Mouse (Mus musculus): Measurements from ENCODE around the gene Ikzf4.
A peak's percentile ranks its signal among the peaks of the same experiment; 100 is the strongest.

Gene Ikzf4

GRCm38 (mm10) chr10:128602470-128603128 lies 43.2 kb downstream of the Ikzf4 start:
- DNase-seq: no peak

GRCm38 (mm10) chr10:128601499-128601898 lies 44.3 kb downstream of the Ikzf4 start:
- no peak for DNase-seq

GRCm38 (mm10) chr10:128598476-128598875 lies 47.3 kb downstream of the Ikzf4 start:
- DNase-seq: no peak

GRCm38 (mm10) chr10:128592797-128593196 lies 53.0 kb downstream of the Ikzf4 start:
- no peak for DNase-seq

DNA sequence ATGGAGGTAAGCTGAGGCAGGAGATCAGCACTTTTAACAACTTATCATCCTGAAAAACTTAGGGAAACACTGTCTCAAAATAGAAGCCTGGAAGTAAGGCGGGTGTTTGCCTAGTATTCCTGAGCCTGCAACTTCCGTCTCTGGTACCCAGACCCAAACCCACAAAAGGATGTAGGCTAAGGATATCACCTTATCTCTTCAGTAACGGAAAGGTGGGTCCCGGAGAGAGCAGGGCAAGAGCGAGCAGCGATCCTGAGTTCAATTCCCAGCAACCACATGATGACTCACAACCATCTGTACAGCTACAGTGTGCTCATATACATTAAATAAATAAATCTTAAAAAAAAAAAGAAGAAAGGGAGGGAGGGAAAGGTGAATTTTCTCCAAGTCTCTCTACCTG lies 54.4 kb downstream of the Ikzf4 start:
- no peak for DNase-seq

- peak; percentile 77 for DNase-seq
These were observed 55.5 kb downstream of the Ikzf4 start for GRCm38 (mm10) chr10:128590193-128590690.

DNA sequence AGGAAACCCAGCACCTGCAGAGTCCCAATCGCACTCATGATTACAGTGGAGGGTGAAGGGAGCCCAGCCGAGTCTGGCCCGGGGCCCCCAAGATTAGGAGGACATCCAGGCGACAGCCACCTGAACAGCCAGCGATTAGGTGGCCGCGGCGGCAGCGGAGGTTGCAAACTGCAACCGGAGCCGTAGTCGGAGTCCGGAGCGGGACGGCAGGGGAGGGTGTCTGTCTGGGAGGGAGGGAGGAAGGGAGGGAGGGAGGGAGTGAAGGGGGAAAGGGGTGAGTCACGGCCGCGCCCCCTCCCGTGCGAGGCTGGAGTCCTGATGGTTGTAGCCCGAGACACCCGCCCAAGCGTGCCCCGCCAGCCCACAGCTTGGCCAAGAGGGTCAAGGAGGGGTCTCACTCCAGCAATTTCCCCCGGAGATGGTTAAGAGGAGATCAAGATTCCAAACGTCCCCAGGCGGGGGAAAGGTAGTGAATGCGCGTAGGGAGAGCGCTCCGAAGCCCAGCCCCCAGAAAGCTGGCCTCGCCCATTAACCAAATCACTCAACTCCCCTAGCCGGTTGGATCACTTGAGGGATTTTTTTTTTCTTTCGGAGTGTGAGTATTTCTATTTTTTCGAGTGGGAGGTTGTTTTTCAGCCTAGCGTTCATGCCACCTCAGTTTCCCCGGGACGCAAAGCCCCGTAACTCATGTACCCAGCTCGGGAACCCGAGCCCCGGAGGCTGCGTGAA lies 56.2 kb downstream of the Ikzf4 start, which contains the start of gene Erbb3:
TSS of gene Erbb3 (minus strand) at position 189 of the 729 bp plus-strand sequence.
- peak; percentile 6 for DNase-seq

DNA sequence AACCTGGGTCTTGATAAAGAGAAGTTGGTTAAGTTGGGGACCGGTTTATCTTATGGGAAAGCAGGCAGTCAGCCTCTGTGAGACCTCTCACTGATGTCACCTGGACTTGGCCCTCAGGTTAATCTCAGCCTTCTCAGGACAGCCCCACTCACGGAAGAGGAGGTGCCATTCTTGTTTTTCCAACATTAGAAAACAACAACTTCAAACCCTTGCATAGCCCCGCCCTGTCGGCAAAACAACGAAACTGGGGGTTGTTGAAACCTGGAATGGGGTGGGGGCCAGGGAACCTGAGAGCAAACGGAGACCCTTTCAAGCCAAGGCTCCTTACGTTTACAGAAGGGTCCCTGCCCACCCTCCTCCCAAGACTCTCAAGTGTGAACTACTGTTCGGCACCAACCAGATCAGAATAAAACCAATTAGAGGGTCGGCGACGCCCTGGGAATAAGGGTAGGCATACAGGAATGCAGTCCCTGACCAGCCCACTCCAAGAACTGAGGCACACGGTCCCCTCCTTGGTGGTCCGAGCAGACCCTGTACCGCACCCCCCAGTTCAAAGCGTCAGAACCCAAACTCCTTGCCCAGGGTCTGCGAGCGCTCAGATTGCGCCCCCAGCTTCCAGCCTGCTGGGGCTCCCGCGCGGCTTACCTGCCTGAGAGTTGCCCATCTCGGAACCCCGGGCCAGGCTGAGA lies 56.9 kb downstream of the Ikzf4 start:
- no peak for DNase-seq

DNA sequence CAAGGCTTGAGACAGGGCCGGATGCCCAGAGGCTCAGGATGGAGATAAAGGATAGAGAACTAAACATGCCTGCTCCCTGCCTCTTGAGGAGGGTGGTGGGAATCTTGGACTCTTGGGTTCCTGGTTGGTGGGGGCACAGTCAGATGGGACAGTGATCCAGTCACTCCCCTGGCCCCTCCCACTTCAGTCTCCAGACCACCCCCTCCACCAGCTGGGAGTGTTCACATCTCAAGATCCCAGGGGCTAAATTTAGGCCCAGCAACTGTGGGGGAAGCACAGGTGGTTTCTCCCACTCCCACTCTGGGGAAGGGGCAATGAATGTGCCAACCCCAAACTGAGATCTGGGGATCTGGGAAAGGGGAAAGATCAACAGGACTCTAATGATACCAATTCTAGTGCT lies 57.7 kb downstream of the Ikzf4 start:
- DNase-seq: no peak

DNA sequence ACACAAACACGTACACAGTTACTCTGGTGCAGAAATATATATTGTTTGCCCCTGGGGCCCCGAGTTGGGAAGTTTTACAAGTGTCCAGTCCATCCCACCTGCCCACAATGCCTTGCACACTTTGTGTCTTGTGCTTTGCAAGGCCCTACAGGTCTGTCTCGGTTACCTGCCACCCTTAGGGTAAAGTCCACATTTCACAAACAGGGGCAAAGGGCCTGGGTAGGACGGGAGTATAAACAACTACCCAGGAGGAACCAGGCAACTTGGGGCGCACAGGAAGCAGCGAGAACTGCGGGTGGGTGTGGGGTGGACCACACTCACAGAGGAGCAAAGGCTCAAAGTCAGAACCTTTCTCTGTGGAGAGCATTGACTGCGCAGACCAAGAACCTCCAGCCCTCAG lies 58.1 kb downstream of the Ikzf4 start:
- DNase-seq: no peak

- no peak for DNase-seq
These were observed 58.7 kb downstream of the Ikzf4 start for GRCm38 (mm10) chr10:128587120-128587519.

GRCm38 (mm10) chr10:128586546-128586945 lies 59.2 kb downstream of the Ikzf4 start:
- no peak for DNase-seq

- DNase-seq: no peak
These were observed 61.4 kb downstream of the Ikzf4 start for GRCm38 (mm10) chr10:128584386-128584785.

DNA sequence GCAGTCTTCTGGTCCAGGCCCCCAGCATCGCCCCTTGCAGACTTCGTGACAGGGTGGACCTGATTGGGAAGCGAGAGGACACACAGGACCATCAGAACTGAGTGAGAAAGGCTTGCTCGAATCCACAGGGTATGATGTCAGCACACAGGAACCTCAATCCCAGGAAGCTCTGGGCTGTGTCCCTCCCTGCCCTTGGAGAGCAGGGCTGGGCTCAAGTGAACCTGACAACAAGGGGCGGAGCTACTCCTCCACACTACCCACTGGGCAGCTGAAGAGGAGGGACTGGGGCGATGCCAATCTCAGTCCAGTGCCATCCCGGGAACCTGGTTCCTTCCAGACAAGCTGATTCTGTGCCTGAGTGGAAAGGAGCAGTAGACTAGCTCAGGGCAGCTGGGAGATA lies 62.1 kb downstream of the Ikzf4 start:
- no peak for DNase-seq
